Mouse (Mus musculus) subcutaneous adipose tissue, adult 2 months (tissue): ENCODE data around the gene Cd300e. TPM values are rescaled to one million over a fixed set of nuclear protein-coding genes. Genes with fewer than 3 reads are reported as not detected.

ENCODE experiments used
- polyA plus RNA-seq: library from polyadenylated mRNA; depleted of rRNA; stranded (reverse); fragments of >200 nt; gene quantifications from 2 replicates; pipeline ENCODE4 v1.2.3, GENCODE M21; 2012; ENCODE audit warnings: low replicate concordance; rRNA removed

Cd300e gene
- 0.20 and 0.30 TPM in 2 replicates for polyA plus RNA-seq

DNA sequence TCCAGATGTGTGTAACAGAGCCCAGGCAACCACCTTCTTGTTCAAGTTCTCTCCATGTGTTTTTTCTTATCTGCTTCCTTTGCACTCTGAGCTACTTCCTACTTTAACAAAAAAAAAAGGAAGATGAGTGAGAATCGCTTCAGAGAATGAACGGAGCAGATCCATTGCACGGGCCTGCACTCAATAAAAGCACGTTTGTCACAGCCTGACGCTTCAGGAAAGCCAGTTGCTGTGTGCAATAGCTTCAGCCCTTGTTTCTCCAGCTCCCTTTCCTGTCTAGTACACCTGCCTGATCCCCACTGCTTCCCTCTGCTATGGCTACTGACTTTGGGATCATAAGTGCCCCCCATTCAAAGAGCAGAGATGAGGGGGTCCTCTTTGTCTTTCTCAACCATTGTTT is at the start of gene Cd300e:
Cd300e (minus strand) TSS at position 101 of the 400 bp plus-strand sequence.

DNA sequence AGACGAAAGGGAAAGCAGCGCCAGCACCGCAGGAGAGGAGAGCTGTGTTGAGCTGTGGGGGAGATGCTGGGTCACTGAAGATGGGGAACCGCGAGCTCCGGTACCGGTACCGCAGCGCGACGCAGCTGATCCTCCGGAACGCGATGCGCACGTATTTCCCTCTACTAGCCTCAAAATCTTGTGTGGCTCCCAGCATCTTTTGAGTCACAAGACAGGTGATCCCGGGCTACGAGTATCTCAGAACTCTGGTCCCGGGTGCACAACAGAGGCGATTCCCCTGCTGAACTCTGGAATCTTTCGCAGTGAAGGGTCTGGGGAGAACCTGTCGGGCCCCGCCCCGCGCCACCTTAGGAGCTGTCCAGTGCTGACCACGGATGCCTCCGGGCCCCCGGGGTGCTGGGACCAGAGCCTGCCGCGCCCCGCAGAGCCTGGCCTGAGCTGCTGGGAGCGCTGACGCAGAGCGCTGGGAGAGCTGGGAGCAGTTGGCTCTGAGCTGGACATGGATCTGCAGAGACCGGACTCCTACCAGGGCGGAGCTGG is 29.5 kb upstream of the Cd300e start, which contains the start of gene Rab37:
Rab37 (plus strand) TSS at position 70 of the 540 bp plus-strand sequence.

DNA sequence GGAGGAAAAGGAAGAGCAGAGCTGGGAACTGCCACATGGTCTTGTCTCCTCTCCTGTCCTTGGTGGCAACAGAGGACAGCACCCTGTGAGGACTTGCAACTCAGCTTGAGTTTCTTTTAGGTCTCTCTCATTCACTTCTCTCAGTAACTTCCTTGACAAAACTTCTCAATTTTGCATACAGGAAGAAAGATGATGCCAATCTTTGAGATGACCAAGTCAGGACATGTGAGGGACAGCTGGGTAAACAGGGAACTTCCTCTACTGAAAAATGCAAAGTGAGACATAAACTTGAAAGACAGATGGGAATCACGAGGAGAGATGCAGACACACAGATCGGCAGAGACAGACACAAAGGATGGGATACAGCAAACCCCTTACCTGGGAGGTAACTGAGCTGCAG is 13.7 kb downstream of the Cd300e start, which contains the start of gene Cd300ld3:
Cd300ld3 (minus strand) TSS at position 151 of the 400 bp plus-strand sequence.

DNA sequence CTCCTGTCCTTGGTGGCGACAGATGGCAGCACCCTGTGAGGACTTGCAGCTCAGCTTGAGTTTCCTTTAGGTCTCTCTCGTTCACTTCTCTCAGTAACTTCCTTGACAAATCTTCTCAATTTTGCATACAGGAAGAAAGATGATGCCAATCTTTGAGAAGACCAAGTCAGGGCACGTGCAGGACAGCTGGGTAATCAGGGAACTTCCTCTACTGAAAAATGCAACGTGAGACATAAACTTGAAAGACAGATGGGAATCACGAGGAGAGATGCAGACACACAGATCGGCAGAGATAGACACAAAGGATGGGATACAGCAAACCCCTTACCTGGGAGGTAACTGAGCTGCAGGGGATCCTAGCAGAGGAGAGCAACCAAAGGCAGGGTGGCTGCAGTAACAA is 24.3 kb downstream of the Cd300e start, which contains the start of gene Cd300ld5:
Cd300ld5 (minus strand) TSS at position 101 of the 400 bp plus-strand sequence.

DNA sequence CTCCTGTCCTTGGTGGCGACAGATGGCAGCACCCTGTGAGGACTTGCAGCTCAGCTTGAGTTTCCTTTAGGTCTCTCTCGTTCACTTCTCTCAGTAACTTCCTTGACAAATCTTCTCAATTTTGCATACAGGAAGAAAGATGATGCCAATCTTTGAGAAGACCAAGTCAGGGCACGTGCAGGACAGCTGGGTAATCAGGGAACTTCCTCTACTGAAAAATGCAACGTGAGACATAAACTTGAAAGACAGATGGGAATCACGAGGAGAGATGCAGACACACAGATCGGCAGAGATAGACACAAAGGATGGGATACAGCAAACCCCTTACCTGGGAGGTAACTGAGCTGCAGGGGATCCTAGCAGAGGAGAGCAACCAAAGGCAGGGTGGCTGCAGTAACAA is 35.1 kb downstream of the Cd300e start, which contains the start of gene Cd300ld4:
Cd300ld4 (minus strand) TSS at position 101 of the 400 bp plus-strand sequence.

DNA sequence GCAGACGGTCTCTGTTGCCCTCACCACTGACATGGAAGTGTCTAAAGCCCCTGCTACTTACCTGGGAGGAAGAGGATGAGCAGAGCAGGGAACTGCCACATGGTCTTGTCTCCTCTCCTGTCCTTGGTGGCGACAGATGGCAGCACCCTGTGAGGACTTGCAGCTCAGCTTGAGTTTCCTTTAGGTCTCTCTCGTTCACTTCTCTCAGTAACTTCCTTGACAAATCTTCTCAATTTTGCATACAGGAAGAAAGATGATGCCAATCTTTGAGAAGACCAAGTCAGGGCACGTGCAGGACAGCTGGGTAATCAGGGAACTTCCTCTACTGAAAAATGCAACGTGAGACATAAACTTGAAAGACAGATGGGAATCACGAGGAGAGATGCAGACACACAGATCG is 45.9 kb downstream of the Cd300e start, which contains the start of gene Cd300ld2:
Cd300ld2 (minus strand) TSS at position 101 of the 400 bp plus-strand sequence.

Other genes with a start within 250 kb of the Cd300e start
- 20.8 and 50.7 TPM in 2 replicates for gene Gprc5c, start 211.0 kb downstream of the Cd300e start, polyA plus RNA-seq
- gene Cd300a, start 172.1 kb downstream of the Cd300e start, polyA plus RNA-seq = 3.3 and 4.1 TPM in 2 replicates
- gene Cd300lb, start 127.8 kb downstream of the Cd300e start, polyA plus RNA-seq = 4.8 and 6.8 TPM in 2 replicates
- 0.54 TPM in 1 of 2 replicates, not detected in the other for gene Cd300c, start 93.0 kb downstream of the Cd300e start, polyA plus RNA-seq
- gene Cd300ld, start 72.3 kb downstream of the Cd300e start, polyA plus RNA-seq = 4.3 and 5.3 TPM in 2 replicates
- 6.8 and 17.5 TPM in 2 replicates for gene Cd300c2, start 60.3 kb downstream of the Cd300e start, polyA plus RNA-seq
- 1.4 and 3.3 TPM in 2 replicates for gene Cd300ld2, start 46.0 kb downstream of the Cd300e start, polyA plus RNA-seq
- 3.3 TPM in 2 replicates for gene Cd300ld4, start 35.2 kb downstream of the Cd300e start, polyA plus RNA-seq
- gene Cd300ld5, start 24.4 kb downstream of the Cd300e start, polyA plus RNA-seq = 7.1 and 7.3 TPM in 2 replicates
- 72.6 and 85.8 TPM in 2 replicates for gene Cd300ld3, start 13.8 kb downstream of the Cd300e start, polyA plus RNA-seq
- 0.99 and 1.1 TPM in 2 replicates for gene Rab37, start 29.3 kb upstream of the Cd300e start, polyA plus RNA-seq
- 0.75 and 6.3 TPM in 2 replicates for gene Cd300lf, start 71.8 kb upstream of the Cd300e start, polyA plus RNA-seq
- gene Slc9a3r1, start 101.2 kb upstream of the Cd300e start, polyA plus RNA-seq = 12.4 and 42.5 TPM in 2 replicates
- gene Tmem104, start 125.3 kb upstream of the Cd300e start, polyA plus RNA-seq = 20.1 and 31.2 TPM in 2 replicates
- gene Nat9, start 125.7 kb upstream of the Cd300e start, polyA plus RNA-seq = 21.8 and 40.5 TPM in 2 replicates
- gene Grin2c, start 205.1 kb upstream of the Cd300e start, polyA plus RNA-seq = 0.12 TPM in 1 of 2 replicates, not detected in the other
- 16.6 and 17.8 TPM in 2 replicates for gene Fdxr, start 214.9 kb upstream of the Cd300e start, polyA plus RNA-seq
- gene Fads6, start 235.5 kb upstream of the Cd300e start, polyA plus RNA-seq = 1.9 and 3.5 TPM in 2 replicates
- not detected in 2 replicates for gene Otop2, start 245.0 kb upstream of the Cd300e start, polyA plus RNA-seq